Mouse (Mus musculus) limb, embryonic 12.5 days (tissue): Measurements from ENCODE around the gene Usp28. TPM values are rescaled to one million over a fixed set of nuclear protein-coding genes. Genes with fewer than 3 reads are reported as not detected.
A peak's percentile ranks its signal among the peaks of the same experiment; 100 is the strongest.

Source experiments
- ATAC-seq: fragments of 200-750 bp; cut with Nextera tagmentation; 2 replicates; pipeline ENCODE4 v1.8.0; 2017; ENCODE audit warnings: low read depth, moderate TSS enrichment; ENCODE audit not compliant: insufficient number of reproducible peaks, insufficient read depth, low FRiP score, low TSS enrichment
- H3K27ac ChIP-seq: fragments of 300-500 bp; sonication (generic); 2 replicates; pipeline ENCODE4 v1.5.1; 2016; ENCODE audit warnings: mild to moderate bottlenecking, moderate library complexity
- H3K27me3 ChIP-seq: fragments of 300-500 bp; sonication (generic); 2 replicates; pipeline ENCODE4 v1.6.1; 2016; ENCODE audit warnings: mild to moderate bottlenecking, moderate library complexity
- H3K36me3 ChIP-seq: fragments of 300-500 bp; sonication (generic); 2 replicates; pipeline ENCODE4 v1.6.1; 2016; ENCODE audit warnings: mild to moderate bottlenecking, moderate library complexity
- H3K4me1 ChIP-seq: fragments of 300-500 bp; sonication (generic); replicated peaks from 2 replicates; pipeline ENCODE4 v1.6.1; 2016
- H3K4me2 ChIP-seq: fragments of 300-500 bp; sonication (generic); 2 replicates; pipeline ENCODE4 v1.6.1; 2016; ENCODE audit warnings: mild to moderate bottlenecking, moderate library complexity
- H3K4me3 ChIP-seq: fragments of 300-500 bp; sonication (generic); replicated peaks from 2 replicates; pipeline ENCODE4 v1.5.1; 2016; ENCODE audit warnings: mild to moderate bottlenecking
- H3K9ac ChIP-seq: fragments of 300-500 bp; sonication (generic); replicated peaks from 2 replicates; pipeline ENCODE4 v1.6.1; 2016; ENCODE audit warnings: mild to moderate bottlenecking, moderate library complexity
- H3K9me3 ChIP-seq: fragments of 300-500 bp; sonication (generic); 2 replicates; pipeline ENCODE4 v1.6.1; 2016; ENCODE audit warnings: mild to moderate bottlenecking, moderate library complexity
- WGBS: fragments of 180-500 bp; shearing (Covaris S2); methylation state at CpG from one replicate; pipeline ENCODE4 v1.1.7; 2016; 5-methylcytosine and 5-hydroxymethylcytosine counted together
- polyA plus RNA-seq: library from polyadenylated mRNA; unstranded; fragments of >200 nt; fragmentation: Nextera tagmentation; extraction: Ambion mirVana; gene quantifications from 2 replicates; pipeline ENCODE4 v1.2.1, GENCODE M21; 2016

The Usp28 gene
- polyA plus RNA-seq, 1 experiment from 2014 or later, result 45.2 TPM

GRCm38 (mm10) chr9:49023956-49024355 lies 38.8 kb downstream of the Usp28 start:
- H3K4me2 ChIP-seq, result no peak overlapping the region
- H3K27ac ChIP-seq, result no peak overlapping the region
- no peak overlapping the region for H3K4me3 ChIP-seq
- peaks cover 4% of the 10 kb centered on the region; the same call in 1 of the 2 replicates for H3K4me1 ChIP-seq
- no peaks in the 10 kb centered on the region for H3K27me3 ChIP-seq
- H3K9ac ChIP-seq, result no peak overlapping the region
- H3K9me3 ChIP-seq, result no peaks in the 10 kb centered on the region
- peaks cover 61% of the 10 kb centered on the region for H3K36me3 ChIP-seq
- no peak for ATAC-seq
- 83% methylated on average over 5 of the region's 5 CpGs for WGBS

GRCm38 (mm10) chr9:49024529-49024928 lies 39.4 kb downstream of the Usp28 start:
- Histone ChIP-seq H3K36me3 (peaks cover 65% of the 10 kb centered on the region), H3K27ac (no peak overlapping the region)
- no peak for ATAC-seq

GRCm38 (mm10) chr9:49034764-49035163 lies 49.6 kb downstream of the Usp28 start:
- Histone ChIP-seq H3K4me1 (no peaks in the 10 kb centered on the region), H3K27me3 (no peaks in the 10 kb centered on the region), H3K4me2 (no peak overlapping the region), H3K4me3 (no peak overlapping the region), H3K27ac (no peak overlapping the region), H3K36me3 (peaks cover 88% of the 10 kb centered on the region), H3K9me3 (no peaks in the 10 kb centered on the region), H3K9ac (no peak overlapping the region)
- WGBS, result 97% methylated on average over 4 of the region's 4 CpGs
- no peak for ATAC-seq

More at GRCm38 (mm10) chr9:49024529-49024928, 39.4 kb downstream of the Usp28 start:
- H3K9ac ChIP-seq, result no peak overlapping the region
- H3K9me3 ChIP-seq, result no peaks in the 10 kb centered on the region
- H3K27me3 ChIP-seq, result no peaks in the 10 kb centered on the region
- 82% methylated on average over 2 of the region's 2 CpGs for WGBS
- H3K4me2 ChIP-seq, result no peak overlapping the region
- H3K4me1 ChIP-seq, result peaks cover 4% of the 10 kb centered on the region; the same call in 1 of the 2 replicates
- no peak overlapping the region for H3K4me3 ChIP-seq

GRCm38 (mm10) chr9:49050901-49051300 lies 65.7 kb downstream of the Usp28 start:
- ATAC-seq, result no peak
- H3K9ac ChIP-seq, result no peak overlapping the region
- H3K27ac ChIP-seq, result no peak overlapping the region
- no peaks in the 10 kb centered on the region for H3K36me3 ChIP-seq
- no peak overlapping the region for H3K4me3 ChIP-seq
- H3K4me2 ChIP-seq, result no peak overlapping the region
- 74% methylated on average over 5 of the region's 5 CpGs for WGBS
- no peaks in the 10 kb centered on the region for H3K4me1 ChIP-seq
- no peaks in the 10 kb centered on the region for H3K9me3 ChIP-seq
- H3K27me3 ChIP-seq, result no peaks in the 10 kb centered on the region

DNA sequence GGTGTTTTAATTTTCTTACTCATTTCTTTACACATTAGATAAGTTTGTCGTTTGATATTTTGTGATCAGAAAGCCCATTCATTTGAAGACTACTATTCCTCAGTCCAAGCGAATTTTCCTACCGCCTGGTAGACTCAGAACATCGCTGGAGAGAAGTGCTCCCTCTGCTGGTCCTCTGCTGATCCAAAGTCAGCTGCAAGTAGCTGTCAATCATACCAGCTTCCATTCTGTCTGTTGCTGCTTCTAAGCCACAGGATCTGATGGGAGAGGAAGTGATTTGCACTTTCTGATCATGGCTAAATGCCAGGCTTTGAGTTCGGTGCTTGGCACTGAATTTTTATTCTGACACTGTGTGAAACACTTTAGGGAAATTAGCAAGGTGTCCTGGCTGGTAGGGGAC lies 66.2 kb downstream of the Usp28 start:
- no peak overlapping the region for H3K27ac ChIP-seq
- no peak overlapping the region for H3K4me2 ChIP-seq
- H3K9me3 ChIP-seq, result no peaks in the 10 kb centered on the region
- WGBS, result 20% methylated on average over 5 of the region's 5 CpGs
- no peak overlapping the region for H3K4me3 ChIP-seq
- H3K9ac ChIP-seq, result no peak overlapping the region
- no peaks in the 10 kb centered on the region for H3K27me3 ChIP-seq
- no peak for ATAC-seq
- H3K4me1 ChIP-seq, result peaks cover 3% of the 10 kb centered on the region
- H3K36me3 ChIP-seq, result no peaks in the 10 kb centered on the region

GRCm38 (mm10) chr9:49054028-49054427 lies 68.9 kb downstream of the Usp28 start:
- peaks cover 14% of the 10 kb centered on the region for H3K36me3 ChIP-seq
- no peak overlapping the region for H3K9ac ChIP-seq
- H3K27me3 ChIP-seq, result no peaks in the 10 kb centered on the region
- no peak overlapping the region for H3K4me2 ChIP-seq
- H3K9me3 ChIP-seq, result no peaks in the 10 kb centered on the region
- WGBS, result 75% methylated on average over 3 of the region's 3 CpGs
- no peak for ATAC-seq
- H3K27ac ChIP-seq, result no peak overlapping the region
- peaks cover 10% of the 10 kb centered on the region for H3K4me1 ChIP-seq
- no peak overlapping the region for H3K4me3 ChIP-seq

DNA sequence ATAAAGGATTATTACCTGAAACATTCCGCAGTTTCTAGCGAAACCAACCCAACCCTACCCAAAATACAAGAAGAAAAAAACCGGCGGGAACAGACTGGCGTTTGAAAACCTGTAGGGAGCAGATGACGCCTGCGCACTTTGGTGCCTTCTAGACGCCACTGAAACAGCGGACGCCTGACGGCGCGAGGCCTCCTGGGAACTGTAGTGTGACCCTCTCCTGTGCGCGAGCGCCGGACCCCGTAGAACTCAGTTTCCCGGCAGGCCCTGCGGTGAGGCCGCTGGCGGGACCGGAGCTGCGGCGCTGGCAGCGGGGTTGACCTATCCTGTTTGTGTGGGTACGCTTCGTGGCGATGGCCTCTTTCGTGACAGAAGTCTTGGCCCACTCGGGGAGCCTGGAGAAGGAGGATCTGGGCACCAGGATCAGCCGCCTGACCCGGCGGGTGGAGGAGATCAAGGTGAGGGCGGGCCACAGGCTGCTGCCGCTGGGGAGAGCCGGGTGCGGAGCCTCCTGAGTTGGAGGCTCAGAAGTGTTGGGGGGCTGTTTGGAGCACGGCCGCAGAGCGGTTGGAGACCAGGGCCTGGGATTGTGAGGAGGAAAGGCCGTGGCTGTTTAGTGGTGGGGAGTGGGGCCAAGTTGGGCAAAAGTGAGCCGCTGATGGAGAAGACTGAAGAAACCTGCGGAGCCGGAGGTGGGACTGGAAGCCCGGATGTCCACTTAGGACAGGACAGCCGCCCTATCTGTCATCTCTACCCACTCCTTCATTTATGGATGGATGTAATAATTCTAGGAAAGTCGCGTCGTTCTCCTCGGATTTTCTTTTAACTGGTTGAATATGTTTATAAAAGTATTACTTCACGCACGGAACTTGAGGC lies 70.4 kb downstream of the Usp28 start, which contains the start of gene Zw10:
TSS of gene Zw10 (plus strand) at position 281 of the 873 bp plus-strand sequence.
- H3K9ac ChIP-seq, result peak within 1 kb of the TSS; percentile 79
- peak within 1 kb of the TSS; percentile 63 for H3K4me2 ChIP-seq
- peak within 1 kb of the TSS; percentile 81 for H3K4me3 ChIP-seq
- under 1% methylated on average over 53 of the region's 53 CpGs for WGBS
- no peaks in the 10 kb centered on the region for H3K27me3 ChIP-seq
- H3K4me1 ChIP-seq, result peaks cover 10% of the 10 kb centered on the region
- H3K9me3 ChIP-seq, result no peaks in the 10 kb centered on the region
- ATAC-seq, result peak; percentile 97
- H3K27ac ChIP-seq, result peak within 1 kb of the TSS; percentile 80
- H3K36me3 ChIP-seq, result peaks cover 24% of the 10 kb centered on the region

GRCm38 (mm10) chr9:49076847-49077246 lies 91.7 kb downstream of the Usp28 start:
- Histone ChIP-seq H3K4me1 (no peaks in the 10 kb centered on the region), H3K27me3 (no peaks in the 10 kb centered on the region), H3K9me3 (no peaks in the 10 kb centered on the region), H3K36me3 (peaks cover 83% of the 10 kb centered on the region), H3K4me3 (no peak overlapping the region), H3K27ac (no peak overlapping the region), H3K9ac (no peak overlapping the region), H3K4me2 (no peak overlapping the region)
- 94% methylated on average over 3 of the region's 3 CpGs for WGBS
- ATAC-seq, result no peak

DNA sequence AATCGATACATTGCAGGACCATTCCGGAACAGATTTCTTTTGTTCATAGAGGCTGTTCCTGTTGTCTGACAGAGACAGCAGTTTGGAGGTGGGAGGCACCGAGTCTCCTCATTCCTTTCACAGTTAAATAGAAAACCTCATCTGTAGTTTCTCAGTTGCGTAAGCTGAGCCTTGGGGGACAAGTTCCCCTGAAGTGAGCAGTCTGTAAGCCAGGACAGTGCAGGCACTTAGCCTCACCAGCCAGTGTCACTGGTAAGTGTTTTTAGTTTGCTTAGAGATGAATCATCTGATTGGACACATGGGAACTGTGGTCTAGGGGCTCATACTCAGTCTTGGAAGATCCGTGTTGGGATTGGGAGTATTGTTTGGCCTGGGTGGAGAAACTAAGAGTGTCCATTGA lies 95.9 kb downstream of the Usp28 start, which contains the start of gene Tmprss5:
TSS of gene Tmprss5 (plus strand) at position 154 of the 400 bp plus-strand sequence.
- H3K4me3 ChIP-seq, result no peak within 1 kb of the TSS
- no peaks in the 10 kb centered on the region for H3K4me1 ChIP-seq
- H3K27me3 ChIP-seq, result no peaks in the 10 kb centered on the region
- no peak within 1 kb of the TSS for H3K9ac ChIP-seq
- H3K36me3 ChIP-seq, result peaks cover 43% of the 10 kb centered on the region
- no peaks in the 10 kb centered on the region for H3K9me3 ChIP-seq
- H3K27ac ChIP-seq, result no peak within 1 kb of the TSS
- ATAC-seq, result no peak
- WGBS, result 76% methylated on average over 5 of the region's 5 CpGs
- H3K4me2 ChIP-seq, result no peak within 1 kb of the TSS

DNA sequence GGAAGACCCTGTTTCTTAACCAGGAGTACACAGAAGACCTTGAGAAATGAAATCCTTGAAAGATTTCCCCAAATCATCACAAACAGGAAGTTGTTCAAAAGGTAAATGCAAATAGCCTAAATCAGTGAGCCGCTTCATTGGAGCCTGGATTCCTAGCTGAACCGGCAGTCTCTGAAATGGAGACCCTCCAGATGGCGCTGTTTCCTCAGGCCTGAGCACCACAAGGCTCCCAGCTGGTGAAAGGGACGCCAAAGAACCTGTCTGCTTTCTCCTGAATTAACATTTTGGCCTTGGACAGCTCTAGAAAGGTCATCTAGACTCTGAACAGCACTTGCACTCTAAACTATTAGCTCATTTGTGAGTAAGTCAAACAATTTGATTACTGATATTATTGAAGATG lies 96.4 kb downstream of the Usp28 start:
- H3K4me1 ChIP-seq, result no peaks in the 10 kb centered on the region
- no peak overlapping the region for H3K4me3 ChIP-seq
- H3K9me3 ChIP-seq, result no peaks in the 10 kb centered on the region
- H3K36me3 ChIP-seq, result peaks cover 39% of the 10 kb centered on the region
- no peak overlapping the region for H3K4me2 ChIP-seq
- ATAC-seq, result no peak
- H3K27ac ChIP-seq, result no peak overlapping the region
- no peaks in the 10 kb centered on the region for H3K27me3 ChIP-seq
- no peak overlapping the region for H3K9ac ChIP-seq
- 13% methylated on average over 4 of the region's 4 CpGs for WGBS

GRCm38 (mm10) chr9:49087317-49087716 lies 102.1 kb downstream of the Usp28 start:
- H3K4me2 ChIP-seq, result no peak overlapping the region

More at GRCm38 (mm10) chr9:49087317-49087716, 102.1 kb downstream of the Usp28 start:
- Histone ChIP-seq H3K9ac (no peak overlapping the region), H3K36me3 (no peaks in the 10 kb centered on the region), H3K27ac (no peak overlapping the region), H3K4me1 (no peaks in the 10 kb centered on the region), H3K9me3 (no peaks in the 10 kb centered on the region), H3K4me3 (no peak overlapping the region), H3K27me3 (no peaks in the 10 kb centered on the region)
- ATAC-seq, result no peak
- 43% methylated on average over 11 of the region's 11 CpGs for WGBS
